Mouse (Mus musculus): ENCODE measurements around the gene Tmem274.

The Tmem274 gene

DNA sequence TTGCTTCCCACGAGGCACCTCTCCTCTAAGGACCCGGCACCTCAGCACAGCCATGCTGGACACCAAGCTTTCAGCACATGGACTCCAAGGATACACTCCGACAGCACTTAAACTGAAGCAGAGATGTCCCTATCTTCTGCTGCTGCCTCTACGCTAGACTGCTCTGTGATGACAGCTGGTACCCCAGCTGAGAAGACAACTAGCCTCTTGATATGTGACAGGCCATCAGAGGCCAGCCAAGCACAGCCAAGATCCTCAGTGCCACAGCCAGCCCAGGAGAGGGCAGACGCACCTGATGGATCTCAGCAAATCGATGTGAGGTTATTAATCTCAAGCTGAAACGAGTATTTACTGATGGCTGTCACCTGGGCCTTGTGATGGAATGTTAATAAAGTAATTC lies 2.1 kb upstream of the Tmem274 start:
- no peak for DNase-seq (ENCODE audit: low read depth)

DNA sequence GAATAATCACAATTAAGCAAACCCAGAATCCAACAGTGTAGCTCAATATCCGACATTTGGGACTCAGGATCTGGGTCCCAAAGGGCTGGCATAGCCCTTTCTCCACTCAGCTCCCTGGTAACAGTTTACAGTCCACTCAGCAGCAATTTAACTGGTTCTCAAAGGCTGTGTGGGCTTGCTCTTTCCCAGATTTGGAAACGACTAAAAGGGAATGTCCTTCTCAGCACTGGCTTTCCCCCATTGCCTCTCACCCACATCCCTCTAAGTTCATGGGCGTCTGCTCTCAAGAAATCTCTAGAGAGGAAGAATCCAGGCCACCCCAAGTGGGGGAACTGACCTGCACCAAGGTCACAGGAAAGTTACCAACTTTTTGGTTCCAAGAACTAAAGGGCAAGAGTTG lies 7.4 kb downstream of the Tmem274 start:
- no peak for DNase-seq (ENCODE audit: low read depth)

DNA sequence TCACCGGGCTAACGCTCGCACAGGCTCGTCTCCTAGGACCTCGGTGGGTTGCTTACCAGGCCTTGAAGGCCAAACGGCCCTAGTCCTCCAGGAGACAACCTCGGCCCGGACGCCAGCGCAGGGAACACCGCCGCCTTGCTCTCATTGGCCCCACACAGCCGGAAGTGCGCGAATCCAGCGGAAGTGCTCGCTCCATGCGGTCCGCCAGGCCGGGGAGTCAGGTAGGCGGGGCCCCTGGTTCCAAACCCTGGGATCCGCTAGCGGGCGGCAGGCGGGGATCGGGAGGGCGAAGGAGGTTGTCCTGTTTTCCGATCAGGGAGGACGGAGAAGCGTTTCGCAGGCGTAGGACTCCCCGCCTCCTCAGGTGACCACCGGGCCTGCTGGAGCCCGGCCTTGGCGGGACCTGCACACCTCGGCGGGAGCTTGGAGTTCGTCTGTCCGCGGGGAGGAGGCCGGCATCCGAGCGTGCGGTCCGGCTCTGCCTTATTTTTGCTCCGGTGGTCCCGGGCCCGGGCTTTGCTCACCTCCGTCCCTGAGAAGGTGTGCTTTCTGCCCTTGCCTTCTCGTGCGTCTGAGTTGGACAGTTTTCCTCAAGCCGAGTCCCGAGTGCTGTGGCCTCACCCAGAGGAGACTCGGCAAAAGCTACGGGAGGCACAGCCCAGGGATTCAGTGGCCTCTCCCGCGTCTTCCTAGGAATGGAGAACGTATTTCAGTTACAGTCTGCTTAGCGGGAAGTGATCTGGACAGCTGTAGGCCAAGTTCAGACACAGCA lies 8.1 kb downstream of the Tmem274 start, which contains the start of the genes Nmnat1 and Lzic:
Nmnat1 (minus strand) TSS at position 150 of the 772 bp plus-strand sequence.
Lzic (plus strand) TSS at position 177 of the 772 bp plus-strand sequence.
- DNase-seq (ENCODE audit: low read depth), result peak; percentile 89

DNA sequence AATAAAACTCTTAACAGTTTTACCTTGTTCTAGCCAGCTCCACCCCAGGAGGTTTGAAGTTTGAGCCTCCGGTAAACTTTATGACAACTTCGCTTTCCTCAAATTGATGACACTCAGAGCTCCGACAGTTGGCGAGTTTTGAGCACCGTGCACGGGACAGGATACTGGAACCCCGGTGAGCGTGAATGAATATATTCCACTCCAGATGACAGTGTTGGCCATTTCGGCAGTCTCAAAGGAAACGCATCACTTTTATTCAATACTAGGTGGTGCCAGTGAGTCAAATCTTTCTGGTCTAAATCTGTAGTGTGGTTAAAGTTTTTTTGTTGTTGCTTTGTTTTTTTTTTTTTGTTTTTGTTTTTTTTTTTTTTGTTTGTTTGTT lies 8.6 kb downstream of the Tmem274 start:
- DNase-seq (ENCODE audit: low read depth), result peak; percentile 70

DNA sequence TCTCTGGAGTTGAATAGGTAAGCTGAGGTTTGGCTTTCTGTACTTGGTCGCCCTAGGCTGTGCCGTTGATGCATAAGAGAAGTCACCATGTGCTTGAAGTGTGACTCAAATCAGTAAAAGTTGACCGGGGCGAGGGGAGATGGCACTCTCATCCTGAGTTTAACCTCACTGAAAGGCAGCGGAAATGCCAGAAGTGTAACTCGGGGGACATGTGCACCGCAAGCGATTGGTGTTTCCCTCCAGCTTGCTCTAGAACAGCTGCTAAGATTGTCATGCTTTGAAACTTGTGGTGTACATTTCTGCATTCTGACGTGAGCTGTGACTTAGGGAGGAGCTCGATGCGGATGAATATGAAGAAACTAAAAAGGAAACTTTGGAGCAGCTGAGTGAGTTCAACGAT lies 10.6 kb downstream of the Tmem274 start:
- no peak for DNase-seq (ENCODE audit: low read depth)

DNA sequence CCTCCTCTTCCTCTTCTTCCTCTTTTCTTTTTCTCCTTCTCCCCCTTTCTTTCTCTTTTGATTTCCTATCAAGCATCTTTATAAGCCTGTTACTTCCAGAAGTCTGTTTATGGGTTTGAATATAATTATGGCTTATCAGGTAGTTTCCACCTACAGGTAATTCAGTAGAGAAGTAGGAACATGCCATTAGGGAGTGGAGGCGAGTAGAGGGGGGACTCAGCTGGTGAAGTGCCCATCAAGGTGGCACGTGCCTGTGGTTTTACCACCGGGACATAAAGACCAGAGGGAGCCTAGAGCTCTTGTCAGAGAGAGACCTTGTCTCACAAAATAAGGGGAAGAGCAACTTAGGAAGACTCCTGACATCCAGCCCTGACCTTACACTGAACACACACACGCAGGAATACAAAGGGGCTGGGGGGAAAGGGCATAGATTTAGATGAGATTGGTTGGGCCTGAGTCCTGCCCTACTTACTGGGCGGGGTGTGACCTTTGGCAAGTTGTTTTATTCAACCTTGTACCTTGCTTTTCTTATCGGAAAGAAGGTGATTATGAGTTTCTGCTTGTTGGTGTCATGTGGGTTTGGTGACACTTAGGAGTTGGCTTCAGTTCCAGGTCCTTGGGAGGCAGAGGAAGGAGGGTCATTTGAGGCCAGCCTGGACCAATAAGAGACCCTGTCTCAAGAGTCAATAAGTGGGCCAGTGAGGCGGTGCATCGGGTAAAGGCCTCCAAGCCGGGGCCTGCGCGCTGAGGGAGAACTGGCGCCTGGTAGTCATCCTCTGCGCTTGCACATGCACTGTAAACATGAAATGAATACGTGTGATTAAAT lies 12.4 kb downstream of the Tmem274 start:
- DNase-seq (ENCODE audit: low read depth), result no peak

DNA sequence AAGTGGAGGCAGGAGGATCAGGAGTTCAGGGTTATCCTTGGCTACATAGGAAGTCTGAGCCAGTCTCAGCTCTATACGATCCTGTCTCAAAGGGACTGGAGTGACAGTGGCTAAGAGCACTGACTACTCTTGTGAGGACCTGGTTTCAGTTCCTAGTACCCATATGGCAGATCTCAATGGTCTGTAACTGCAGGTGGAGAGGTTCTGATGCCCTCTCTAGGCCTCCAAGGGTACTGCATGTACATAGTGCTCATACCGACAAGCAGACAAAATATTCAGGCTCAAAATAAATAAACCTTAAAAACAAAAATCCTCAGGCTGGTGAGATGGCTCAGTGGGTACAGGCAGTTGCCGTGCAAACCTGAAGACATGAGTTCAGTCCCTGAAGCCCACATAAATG lies 14.0 kb downstream of the Tmem274 start:
- DNase-seq (ENCODE audit: low read depth), result peak; percentile 31

DNA sequence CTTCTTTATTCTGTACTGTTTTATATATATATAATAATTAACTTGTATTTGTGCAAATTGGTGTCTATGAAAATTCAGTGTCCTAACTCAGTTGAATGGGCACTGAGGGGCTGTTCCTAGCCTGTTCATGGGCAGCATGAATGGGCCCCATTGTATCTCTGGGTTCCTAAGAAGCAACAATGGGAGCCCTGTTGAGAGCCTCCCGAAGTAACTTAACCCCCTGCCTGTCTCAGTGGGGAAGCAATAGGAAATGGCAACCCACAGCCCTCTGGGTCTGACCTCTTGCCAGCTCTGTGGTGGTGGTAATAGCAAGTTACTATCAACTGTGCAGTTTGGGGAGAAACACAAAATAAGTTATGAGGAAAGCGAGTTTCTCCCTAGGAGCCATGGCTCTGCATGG lies 19.4 kb downstream of the Tmem274 start:
- DNase-seq (ENCODE audit: low read depth), result no peak

DNA sequence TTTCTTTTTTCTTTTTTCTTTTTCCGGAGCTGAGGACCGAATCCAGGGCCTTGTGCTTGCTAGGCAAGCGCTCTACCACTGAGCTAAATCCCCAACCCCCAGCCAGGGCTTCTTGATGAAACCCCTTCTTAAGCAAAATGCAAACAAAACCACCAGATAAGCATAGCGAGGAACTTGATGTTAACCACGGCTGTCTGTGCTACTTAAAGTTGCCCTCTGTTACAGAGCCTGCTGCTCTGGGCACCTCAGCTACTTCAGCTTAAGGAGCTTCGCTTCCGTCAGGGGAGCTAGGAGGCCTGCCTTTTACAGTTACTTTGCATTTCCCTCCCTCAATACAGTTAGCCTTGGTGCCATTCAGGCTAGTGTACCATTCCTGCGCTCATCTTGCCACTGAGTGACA lies 21.7 kb downstream of the Tmem274 start:
- no peak for DNase-seq (ENCODE audit: low read depth)

DNA sequence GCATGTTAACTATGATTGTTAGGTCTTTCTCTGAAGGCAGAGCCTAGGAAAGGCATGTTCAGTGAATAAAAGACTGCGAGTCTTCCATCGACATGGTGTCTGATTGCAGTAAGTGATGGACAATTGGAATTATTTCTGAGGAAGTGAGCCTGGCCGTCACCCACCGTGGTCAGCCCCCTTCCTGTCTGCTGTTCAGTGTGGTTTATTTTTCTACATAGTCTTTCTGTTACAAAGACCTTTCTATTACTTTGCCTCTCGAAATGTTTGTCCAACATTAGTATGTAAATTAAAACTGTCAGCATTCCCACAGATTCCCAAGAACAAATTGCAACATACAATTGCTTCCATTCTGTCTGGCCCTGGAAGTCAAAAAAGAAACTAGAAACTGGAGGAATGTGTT lies 22.6 kb downstream of the Tmem274 start:
- DNase-seq (ENCODE audit: low read depth), result no peak

DNA sequence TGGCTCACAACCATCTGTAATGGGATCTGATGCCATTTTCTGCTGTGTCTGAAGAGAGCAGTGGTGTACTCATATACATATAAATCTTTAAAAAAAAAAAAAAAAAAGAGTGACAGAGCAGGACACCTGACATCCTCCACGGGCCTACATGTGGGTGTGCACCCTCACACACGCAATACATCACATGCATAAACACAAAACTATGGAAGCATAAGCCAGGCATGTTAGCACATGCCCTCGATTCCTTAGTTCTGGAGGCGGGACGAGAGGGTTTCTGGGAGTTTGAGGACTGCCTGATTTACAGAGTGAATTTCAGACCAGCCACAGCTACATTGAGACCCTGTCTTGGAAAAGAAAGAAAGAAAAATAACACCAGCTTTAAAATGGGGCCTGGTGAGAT lies 27.2 kb downstream of the Tmem274 start:
- DNase-seq (ENCODE audit: low read depth), result no peak

DNA sequence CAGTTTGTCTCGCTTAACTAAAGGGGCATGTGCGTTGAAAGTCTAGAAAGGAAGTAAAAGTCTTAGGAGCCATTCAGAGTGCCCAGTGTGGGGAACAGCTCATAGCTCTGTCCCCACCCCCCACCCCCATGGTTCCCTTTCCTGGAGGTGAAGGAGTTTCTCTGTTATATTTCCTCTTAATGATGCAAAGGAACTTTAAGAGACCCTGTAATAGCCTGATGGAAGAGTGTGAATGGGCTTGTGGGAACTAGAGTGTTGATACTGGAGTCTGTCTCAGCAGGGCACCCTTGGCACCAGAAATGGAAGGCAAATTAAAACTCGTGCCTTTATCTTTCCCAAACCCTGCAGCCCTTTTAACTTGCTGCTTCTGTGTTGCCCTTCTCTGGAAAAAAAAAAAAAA lies 27.7 kb downstream of the Tmem274 start:
- DNase-seq (ENCODE audit: low read depth), result no peak

DNA sequence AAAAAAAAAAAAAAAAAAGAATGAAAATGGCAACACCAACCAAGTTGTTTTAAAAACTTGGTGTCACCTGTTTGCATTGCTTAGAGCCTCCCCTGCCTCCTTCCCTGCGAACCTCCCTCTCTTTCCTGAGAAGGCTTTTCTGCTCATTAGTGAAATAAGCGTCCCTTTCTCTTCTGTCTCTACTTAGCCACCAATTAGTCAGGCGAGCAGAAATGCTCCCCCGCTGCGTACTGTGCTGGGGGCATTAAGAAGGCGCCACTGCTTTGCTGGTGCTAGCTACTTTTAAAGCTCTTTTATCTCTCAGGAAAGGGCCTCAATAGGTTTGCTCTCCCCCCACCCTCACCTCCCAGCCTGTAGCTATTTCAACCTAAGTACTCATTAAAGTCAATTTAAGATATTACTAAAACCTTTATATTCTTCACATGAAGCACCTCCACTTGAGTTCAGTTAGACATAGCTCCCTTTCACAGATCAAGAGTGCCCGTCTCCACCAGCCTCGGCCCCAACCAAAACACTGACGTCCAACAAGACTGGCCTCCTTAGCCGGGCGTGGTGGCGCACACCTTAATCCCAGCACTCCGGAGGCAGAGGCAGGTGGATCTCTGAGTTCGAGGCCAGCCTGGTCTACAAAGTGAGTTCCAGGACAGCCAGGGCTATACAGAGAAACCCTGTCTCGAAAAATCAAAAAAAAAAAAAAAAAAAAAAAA lies 28.2 kb downstream of the Tmem274 start:
- DNase-seq (ENCODE audit: low read depth), result no peak

DNA sequence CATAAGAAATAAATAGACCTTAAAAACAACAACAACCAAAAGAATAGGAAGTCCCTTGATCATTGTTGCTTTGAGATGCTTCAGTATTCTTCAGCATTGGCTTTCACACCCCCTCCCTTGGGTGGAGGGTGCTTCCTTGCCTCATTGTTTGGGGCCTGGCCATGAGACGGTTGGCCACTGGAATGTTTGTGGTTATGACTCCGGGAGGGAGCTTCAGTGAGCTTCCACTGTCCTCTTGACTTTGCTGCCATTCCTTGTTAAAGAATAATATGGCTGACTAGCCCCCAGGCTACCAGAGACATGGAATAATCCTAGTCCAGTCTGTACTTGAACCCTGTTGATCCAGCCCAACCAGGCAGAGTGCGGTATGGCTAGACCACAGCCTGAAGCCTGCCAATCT lies 29.7 kb downstream of the Tmem274 start:
- DNase-seq (ENCODE audit: low read depth), result no peak

DNA sequence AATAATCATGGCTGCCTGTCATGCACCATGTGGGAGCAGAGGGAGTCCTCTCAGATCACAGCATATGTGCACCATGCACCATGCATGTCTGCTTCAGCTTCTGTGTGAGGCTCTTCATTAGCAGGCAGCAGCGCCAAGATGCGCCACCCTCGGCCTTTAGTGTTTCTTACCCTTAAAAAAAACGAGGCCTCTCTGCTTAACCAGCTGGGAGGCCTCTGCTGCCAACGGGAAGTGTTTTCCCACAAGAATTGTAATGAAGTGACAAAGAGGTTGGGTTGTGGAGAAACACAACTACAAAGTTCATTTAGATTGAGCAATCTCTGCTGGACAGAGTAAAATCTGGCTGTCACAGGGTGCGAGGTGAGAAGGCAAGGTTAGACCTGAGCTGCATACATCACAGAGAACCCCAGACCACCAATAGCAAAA lies 34.1 kb downstream of the Tmem274 start:
- no peak for DNase-seq (ENCODE audit: low read depth)

DNA sequence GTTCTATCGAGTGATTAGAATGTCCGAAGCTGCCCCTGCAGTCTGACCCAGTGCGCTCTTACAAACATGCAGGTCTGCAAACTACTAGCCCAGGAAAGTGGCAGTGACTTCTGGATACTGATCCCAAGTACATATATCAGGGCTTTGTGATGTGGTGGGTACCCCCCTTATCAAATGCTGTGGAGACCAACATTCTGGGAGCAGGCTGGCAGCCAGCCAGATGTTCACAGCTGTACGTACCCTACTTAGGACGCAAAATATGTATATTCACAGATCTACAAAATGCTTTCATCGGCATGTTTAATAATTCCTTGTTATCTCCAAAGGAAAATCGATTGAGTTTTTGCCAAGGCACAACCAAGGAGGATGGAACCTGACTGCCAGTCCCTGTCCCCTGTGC lies 34.9 kb downstream of the Tmem274 start:
- no peak for DNase-seq (ENCODE audit: low read depth)

DNA sequence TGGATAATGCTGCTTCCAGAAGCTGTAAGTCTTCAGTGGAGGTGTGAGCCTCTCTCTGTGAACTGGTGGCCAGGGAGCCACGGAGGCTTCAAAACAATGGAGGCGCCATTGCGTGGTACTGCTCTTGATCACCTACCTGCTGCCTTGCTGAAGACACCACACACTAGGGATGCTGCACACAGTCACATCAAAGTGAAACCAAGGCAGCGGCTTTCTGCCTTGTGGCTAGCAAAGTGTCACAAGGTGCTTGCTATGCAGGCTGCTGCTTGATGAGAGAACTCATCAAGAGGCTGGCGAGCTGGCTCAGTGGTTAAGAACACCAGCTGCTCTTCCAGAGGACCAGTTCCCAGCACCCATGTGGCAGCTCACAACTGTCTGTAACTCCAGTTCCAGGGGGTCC lies 38.5 kb downstream of the Tmem274 start:
- DNase-seq (ENCODE audit: low read depth), result peak; percentile 63

DNA sequence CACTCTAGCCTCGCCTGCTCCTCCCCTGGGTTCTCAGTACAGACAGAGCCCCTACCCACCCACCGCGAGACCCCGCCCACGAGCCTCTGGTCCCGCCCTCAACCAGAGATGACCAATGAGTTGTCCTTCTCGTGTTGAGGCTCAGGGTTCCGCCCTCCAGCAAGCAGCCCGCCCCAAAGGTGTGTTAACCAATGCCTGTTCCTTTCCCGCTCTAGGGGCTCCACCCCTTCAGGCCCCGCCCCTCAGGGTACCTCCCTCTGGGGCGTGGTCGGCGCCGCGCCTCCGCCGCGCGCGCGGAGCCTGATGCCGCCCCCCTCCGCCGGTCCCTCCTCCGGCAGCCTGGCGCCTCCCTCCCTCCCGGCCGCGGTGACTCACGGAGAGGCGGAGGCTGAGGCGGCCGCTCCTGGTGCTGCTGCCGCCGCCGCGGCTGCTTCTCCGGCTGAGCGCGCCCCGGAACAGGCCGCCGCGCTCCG lies 40.7 kb downstream of the Tmem274 start, which contains the start of gene Ctnnbip1:
Ctnnbip1 (plus strand) TSS at position 369 of the 473 bp plus-strand sequence.
- peak; percentile 95 for DNase-seq (ENCODE audit: low read depth)

DNA sequence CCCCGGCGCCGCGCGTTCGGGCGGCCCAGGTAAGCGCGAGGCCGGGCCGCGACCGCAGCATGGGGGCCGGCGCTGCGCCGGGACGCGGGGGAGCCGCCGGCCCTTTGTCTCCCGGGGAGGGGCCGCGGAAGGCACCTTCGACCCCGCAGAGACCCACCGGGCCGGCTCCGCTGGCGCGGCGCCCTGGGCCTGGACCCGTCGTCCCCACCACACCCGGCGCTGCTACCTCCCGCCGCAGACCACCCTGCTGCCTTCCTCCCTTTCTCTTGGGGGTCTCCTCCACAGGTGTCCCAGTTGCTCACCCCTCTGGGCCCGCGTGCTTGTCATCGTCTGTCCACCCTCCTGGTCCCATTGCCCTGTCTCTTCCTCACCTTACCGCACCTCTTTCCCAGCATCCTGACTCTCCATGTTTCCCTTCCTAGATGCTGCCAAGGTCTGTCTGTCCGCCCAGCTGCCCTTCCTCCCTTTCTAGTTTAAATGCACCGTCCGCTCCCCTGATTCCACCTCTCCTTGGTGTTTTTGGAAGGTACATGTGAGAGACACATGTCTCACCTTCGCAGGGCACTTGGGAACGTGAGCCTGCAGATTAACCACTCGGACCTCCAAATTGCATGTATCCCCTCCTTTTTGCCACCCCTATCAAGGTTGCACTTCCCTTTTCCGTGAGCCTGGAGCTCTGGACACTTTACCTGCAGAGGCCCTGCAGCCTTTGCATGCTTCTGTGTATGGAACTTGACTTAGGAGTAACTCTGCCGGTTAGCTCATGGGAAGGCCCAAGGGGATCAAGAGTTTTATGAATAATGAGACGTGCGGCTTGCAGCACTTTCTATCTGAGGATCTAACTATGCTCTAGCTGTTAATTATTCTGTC lies 41.4 kb downstream of the Tmem274 start:
- DNase-seq (ENCODE audit: low read depth), result peak; percentile 30

DNA sequence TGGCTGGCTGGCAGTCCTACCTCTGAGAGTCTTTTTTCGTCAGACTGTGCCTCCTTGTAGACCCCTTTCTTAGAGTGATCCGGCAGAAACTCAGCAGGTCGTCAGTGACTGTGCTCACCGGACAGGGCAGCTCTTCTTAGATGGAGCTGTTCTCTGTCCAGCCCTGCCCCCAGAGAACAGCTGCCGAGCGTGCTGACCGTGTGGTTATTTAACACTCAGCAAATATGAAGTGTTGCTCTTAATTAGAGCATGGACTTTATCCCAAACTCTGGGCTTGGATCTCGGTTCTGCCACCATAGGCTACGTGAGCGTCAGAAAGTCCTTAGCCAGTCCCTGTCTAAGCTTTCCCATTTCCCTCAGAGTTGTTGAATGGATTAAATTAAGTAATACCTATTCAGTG lies 44.1 kb downstream of the Tmem274 start:
- DNase-seq (ENCODE audit: low read depth), result no peak

DNA sequence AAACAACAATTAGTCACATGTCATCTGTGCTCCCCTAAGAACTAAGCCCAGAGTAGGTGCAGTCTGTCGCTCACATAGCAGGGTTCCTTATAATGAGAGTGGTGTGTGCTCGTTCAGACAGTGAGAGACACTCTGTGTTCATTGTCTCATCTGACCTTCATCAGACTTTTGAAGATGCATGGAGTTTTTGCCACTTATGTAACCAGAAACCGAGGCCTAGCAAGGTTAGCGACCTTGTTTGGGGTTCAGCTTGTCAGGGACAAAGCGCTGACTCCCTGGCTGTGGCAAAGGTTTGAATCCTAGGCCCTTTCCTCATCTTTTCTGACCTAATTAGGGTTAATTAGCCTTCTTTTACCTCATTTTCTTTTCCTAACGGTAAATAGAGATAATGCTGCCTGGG lies 46.8 kb downstream of the Tmem274 start:
- no peak for DNase-seq (ENCODE audit: low read depth)
